Mouse (Mus musculus): Measurements from ENCODE around the gene Wnk4. TPM values are rescaled to one million over a fixed set of nuclear protein-coding genes. Genes with fewer than 3 reads are reported as not detected.

The Wnk4 gene
- polyA plus RNA-seq, 1 experiment from 2014 or later: 4.8 TPM

- H3K4me1 ChIP-seq: peaks cover 27% of the 10 kb centered on the region
- H3K36me3 ChIP-seq: no peaks in the 10 kb centered on the region
- 18% methylated on average over 5 of the region's 5 CpGs for WGBS
- no peaks in the 10 kb centered on the region for H3K9me3 ChIP-seq
- H3K4me2 ChIP-seq (replicated peaks): no peak overlapping the region
- no peak overlapping the region for H3K4me3 ChIP-seq
- ATAC-seq (replicated peaks): no peak
- H3K27me3 ChIP-seq: no peaks in the 10 kb centered on the region
- peak overlapping the region; percentile 34 for H3K27ac ChIP-seq (replicated peaks)
- no peak overlapping the region for H3K9ac ChIP-seq (replicated peaks)
These were observed 29.8 kb upstream of the Wnk4 start for GRCm38 (mm10) chr11:101230526-101230925.

GRCm38 (mm10) chr11:101230991-101231871 lies 29.1 kb upstream of the Wnk4 start:
- Histone ChIP-seq H3K4me2 (replicated peaks) (no peak overlapping the region), H3K9ac (replicated peaks) (no peak overlapping the region), H3K4me1 (peaks cover 24% of the 10 kb centered on the region), H3K4me3 (no peak overlapping the region), H3K27me3 (no peaks in the 10 kb centered on the region), H3K27ac (replicated peaks) (peak overlapping the region; percentile 34), H3K9me3 (no peaks in the 10 kb centered on the region), H3K36me3 (no peaks in the 10 kb centered on the region)
- 17% methylated on average over 18 of the region's 18 CpGs for WGBS
- ATAC-seq (replicated peaks): no peak

- Histone ChIP-seq H3K4me1 (peaks cover 21% of the 10 kb centered on the region), H3K27me3 (no peaks in the 10 kb centered on the region), H3K4me3 (no peak overlapping the region), H3K9ac (replicated peaks) (no peak overlapping the region), H3K36me3 (no peaks in the 10 kb centered on the region), H3K27ac (replicated peaks) (0 out of 2 replicates have a peak overlapping the region, but pooled peaks have one; percentile 34), H3K9me3 (no peaks in the 10 kb centered on the region), H3K4me2 (replicated peaks) (no peak overlapping the region)
- no peak for ATAC-seq (replicated peaks)
- 66% methylated on average over 6 of the region's 6 CpGs for WGBS
These were observed 28.1 kb upstream of the Wnk4 start for GRCm38 (mm10) chr11:101232010-101232839.

- H3K4me1 ChIP-seq: peaks cover 21% of the 10 kb centered on the region
- H3K4me2 ChIP-seq (replicated peaks): no peak overlapping the region
- no peaks in the 10 kb centered on the region for H3K9me3 ChIP-seq
- no peak for ATAC-seq (replicated peaks)
- H3K27me3 ChIP-seq: no peaks in the 10 kb centered on the region
- H3K9ac ChIP-seq (replicated peaks): no peak overlapping the region
- WGBS: 93% methylated on average over 1 of the region's 1 CpGs
- H3K36me3 ChIP-seq: no peaks in the 10 kb centered on the region
- no peak overlapping the region for H3K4me3 ChIP-seq
- H3K27ac ChIP-seq (replicated peaks): no peak overlapping the region
These were observed 27.1 kb upstream of the Wnk4 start for GRCm38 (mm10) chr11:101233240-101233639.

GRCm38 (mm10) chr11:101234124-101234523 lies 26.2 kb upstream of the Wnk4 start:
- Histone ChIP-seq H3K9ac (replicated peaks) (no peak overlapping the region), H3K36me3 (no peaks in the 10 kb centered on the region), H3K4me2 (replicated peaks) (no peak overlapping the region), H3K27ac (replicated peaks) (no peak overlapping the region), H3K4me1 (peaks cover 19% of the 10 kb centered on the region), H3K4me3 (no peak overlapping the region), H3K27me3 (no peaks in the 10 kb centered on the region), H3K9me3 (no peaks in the 10 kb centered on the region)
- ATAC-seq (replicated peaks): no peak

- Histone ChIP-seq H3K36me3 (no peaks in the 10 kb centered on the region), H3K27ac (replicated peaks) (no peak overlapping the region), H3K27me3 (no peaks in the 10 kb centered on the region), H3K4me3 (no peak overlapping the region), H3K4me2 (replicated peaks) (no peak overlapping the region), H3K4me1 (peaks cover 8% of the 10 kb centered on the region), H3K9me3 (no peaks in the 10 kb centered on the region), H3K9ac (replicated peaks) (no peak overlapping the region)
- no peak for ATAC-seq (replicated peaks)
These were observed 24.9 kb upstream of the Wnk4 start for GRCm38 (mm10) chr11:101235429-101235828.

GRCm38 (mm10) chr11:101236782-101237181 lies 23.6 kb upstream of the Wnk4 start:
- H3K4me3 ChIP-seq: no peak overlapping the region
- H3K36me3 ChIP-seq: no peaks in the 10 kb centered on the region
- no peak for ATAC-seq (replicated peaks)
- no peaks in the 10 kb centered on the region for H3K9me3 ChIP-seq
- WGBS: 95% methylated on average over 5 of the region's 5 CpGs
- no peaks in the 10 kb centered on the region for H3K27me3 ChIP-seq
- no peak overlapping the region for H3K27ac ChIP-seq (replicated peaks)
- H3K9ac ChIP-seq (replicated peaks): no peak overlapping the region
- H3K4me1 ChIP-seq: no peaks in the 10 kb centered on the region
- no peak overlapping the region for H3K4me2 ChIP-seq (replicated peaks)

GRCm38 (mm10) chr11:101238071-101238647 lies 22.2 kb upstream of the Wnk4 start:
- no peak for ATAC-seq (replicated peaks)
- 45% methylated on average over 5 of the region's 5 CpGs for WGBS
- Histone ChIP-seq H3K4me1 (no peaks in the 10 kb centered on the region), H3K27ac (replicated peaks) (no peak overlapping the region), H3K27me3 (no peaks in the 10 kb centered on the region), H3K9me3 (no peaks in the 10 kb centered on the region), H3K36me3 (no peaks in the 10 kb centered on the region), H3K9ac (replicated peaks) (no peak overlapping the region), H3K4me3 (no peak overlapping the region), H3K4me2 (replicated peaks) (no peak overlapping the region)

GRCm38 (mm10) chr11:101245071-101245470 lies 15.3 kb upstream of the Wnk4 start:
- Histone ChIP-seq H3K27ac (replicated peaks) (no peak overlapping the region), H3K9me3 (no peaks in the 10 kb centered on the region), H3K4me3 (no peak overlapping the region), H3K4me2 (replicated peaks) (no peak overlapping the region), H3K9ac (replicated peaks) (no peak overlapping the region), H3K4me1 (peaks cover 12% of the 10 kb centered on the region), H3K36me3 (no peaks in the 10 kb centered on the region), H3K27me3 (peaks cover 39% of the 10 kb centered on the region)
- no peak for ATAC-seq (replicated peaks)
- whole genome bisulfite sequencing: 52% methylated on average over 4 of the region's 4 CpGs

GRCm38 (mm10) chr11:101245855-101246701 lies 14.3 kb upstream of the Wnk4 start, which contains the start of gene Ramp2:
Ramp2 (plus strand) TSS chr11:101246028.
- ATAC-seq (replicated peaks): peak; percentile 63
- H3K9ac ChIP-seq (replicated peaks): peak within 1 kb of the TSS; percentile 66
- H3K4me2 ChIP-seq (replicated peaks): peak within 1 kb of the TSS; percentile 97
- WGBS: under 1% methylated on average over 50 of the region's 63 CpGs
- no peaks in the 10 kb centered on the region for H3K9me3 ChIP-seq
- H3K27ac ChIP-seq (replicated peaks): peak within 1 kb of the TSS; percentile 37; the same call in 1 of the 2 replicates
- peaks cover 12% of the 10 kb centered on the region for H3K4me1 ChIP-seq
- H3K4me3 ChIP-seq: peak within 1 kb of the TSS; percentile 68
- H3K36me3 ChIP-seq: no peaks in the 10 kb centered on the region
- H3K27me3 ChIP-seq: peaks cover 39% of the 10 kb centered on the region

GRCm38 (mm10) chr11:101246702-101247012 lies 13.7 kb upstream of the Wnk4 start:
- ATAC-seq (replicated peaks): no peak

More at GRCm38 (mm10) chr11:101246702-101247012, 13.7 kb upstream of the Wnk4 start:
- Histone ChIP-seq H3K4me1 (peaks cover 12% of the 10 kb centered on the region), H3K4me3 (peak overlapping the region; percentile 68), H3K27me3 (peaks cover 39% of the 10 kb centered on the region), H3K27ac (replicated peaks) (0 out of 2 replicates have a peak overlapping the region, but pooled peaks have one; percentile 37), H3K9ac (replicated peaks) (peak overlapping the region; percentile 66), H3K9me3 (no peaks in the 10 kb centered on the region), H3K4me2 (replicated peaks) (peak overlapping the region; percentile 97), H3K36me3 (no peaks in the 10 kb centered on the region)
- 2% methylated on average over 7 of the region's 7 CpGs for WGBS
